Mouse (Mus musculus) common myeloid progenitor, adult 5-6 weeks (primary cell): Measurements from ENCODE around the gene Alk. TPM values are rescaled to one million over a fixed set of nuclear protein-coding genes. Genes with fewer than 3 reads are reported as not detected.

ENCODE experiments used
- ATAC-seq: replicated peaks from 2 replicates; pipeline ENCODE4 v1.8.0; 2016; ENCODE audit warnings: low read depth, mild to moderate bottlenecking, moderate TSS enrichment, inconsistent platforms; ENCODE audit not compliant: poor library complexity, severe bottlenecking
- total RNA-seq: library from RNA; stranded (forward); fragments of 200-1000, 187-1606 nt; gene quantifications from 2 replicates; pipeline ENCODE4 v1.2.3, GENCODE M21; 2017

Alk gene
- total RNA-seq, 1 experiment from 2014 or later = not detected

GRCm38 (mm10) chr17:72276778-72277177 is 327.6 kb downstream of the Alk start:
- ATAC-seq = 0 out of 2 replicates have a peak, but pooled peaks have one; percentile 39

DNA sequence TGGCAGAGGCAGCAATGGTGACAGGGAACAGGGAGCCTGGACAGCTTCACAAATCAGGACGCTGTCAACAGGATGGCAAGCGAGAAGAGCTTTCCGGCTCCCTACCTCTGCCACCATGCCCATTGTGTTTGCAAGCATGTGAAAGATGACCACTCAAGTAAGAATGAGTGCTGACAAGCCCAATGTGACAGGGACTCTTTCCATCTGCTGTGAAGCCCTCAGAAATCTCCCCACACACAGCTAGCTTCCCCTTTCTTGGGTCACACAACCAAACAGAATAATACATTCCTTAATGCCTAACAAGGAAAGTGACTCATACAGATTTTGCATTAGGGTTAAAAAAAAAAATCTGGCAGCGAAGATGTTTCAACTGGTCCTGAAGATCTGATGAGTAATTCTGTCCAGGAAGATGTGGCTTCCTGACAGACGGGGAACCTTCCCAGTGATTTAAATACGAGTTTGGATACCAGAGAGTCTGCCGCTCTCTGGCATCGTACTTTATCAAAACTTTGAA is 329.0 kb downstream of the Alk start:
- peak; percentile 58; the same call in 1 of the 2 replicates for ATAC-seq

- ATAC-seq = no peak
These were observed 330.2 kb downstream of the Alk start for GRCm38 (mm10) chr17:72274205-72274604.

DNA sequence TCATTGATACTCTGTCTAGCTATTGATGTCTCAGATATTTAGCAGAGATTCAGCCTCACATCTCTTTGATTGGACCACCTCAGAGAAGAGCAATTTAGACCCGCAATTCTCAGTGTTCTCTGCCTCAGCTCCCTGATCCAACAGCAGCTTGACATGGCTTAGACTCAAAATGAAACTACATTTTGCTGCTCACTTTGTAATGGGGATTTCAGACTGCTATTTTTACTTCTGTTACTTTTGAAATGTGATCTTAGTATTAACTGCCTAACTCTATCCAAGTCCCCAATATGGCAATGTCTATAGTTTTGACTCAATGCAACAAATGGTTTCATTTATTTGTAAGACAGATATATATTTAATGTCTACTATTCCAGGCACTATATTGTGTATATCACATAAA is 332.8 kb downstream of the Alk start:
- no peak for ATAC-seq

DNA sequence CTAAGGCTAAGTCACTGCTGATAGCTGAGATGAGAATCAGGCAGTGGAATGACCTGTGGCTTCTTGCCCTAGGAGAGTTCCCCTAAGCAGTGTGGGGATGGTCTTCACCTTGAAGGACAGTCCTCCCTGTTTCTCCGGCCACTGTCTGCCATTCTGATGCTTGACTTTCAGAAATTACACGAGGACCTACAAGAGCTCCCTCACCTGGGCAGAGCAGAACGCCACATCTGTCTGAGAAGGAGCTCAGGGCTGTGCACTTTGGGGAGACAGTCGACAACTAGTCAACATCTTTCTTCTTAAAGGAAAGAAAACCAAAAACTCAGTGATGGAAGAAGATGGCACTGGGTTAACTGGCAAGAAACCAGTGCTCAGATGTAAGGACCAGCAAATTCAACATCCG is 335.9 kb downstream of the Alk start:
- no peak for ATAC-seq

- ATAC-seq = no peak
These were observed 339.0 kb downstream of the Alk start for GRCm38 (mm10) chr17:72265171-72266022.

DNA sequence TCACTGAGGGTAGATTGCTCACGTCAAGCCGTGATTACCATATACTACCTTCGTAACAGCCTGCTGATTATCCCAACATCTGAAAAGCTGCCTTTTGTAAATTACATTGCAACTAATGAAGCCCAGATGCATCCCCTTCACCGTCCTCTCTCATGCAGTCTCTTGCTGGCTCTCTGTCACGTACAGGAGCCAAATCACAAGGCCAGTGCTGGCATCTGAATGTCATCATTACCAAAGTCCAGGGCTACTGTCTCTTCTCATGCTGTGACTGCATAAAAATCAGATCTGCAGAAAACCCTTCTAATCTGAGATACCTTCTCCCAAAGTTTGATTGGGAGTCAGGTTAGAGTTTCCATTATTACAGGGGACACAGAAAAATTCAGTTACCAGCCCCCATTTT is 351.0 kb downstream of the Alk start:
- ATAC-seq = no peak

DNA sequence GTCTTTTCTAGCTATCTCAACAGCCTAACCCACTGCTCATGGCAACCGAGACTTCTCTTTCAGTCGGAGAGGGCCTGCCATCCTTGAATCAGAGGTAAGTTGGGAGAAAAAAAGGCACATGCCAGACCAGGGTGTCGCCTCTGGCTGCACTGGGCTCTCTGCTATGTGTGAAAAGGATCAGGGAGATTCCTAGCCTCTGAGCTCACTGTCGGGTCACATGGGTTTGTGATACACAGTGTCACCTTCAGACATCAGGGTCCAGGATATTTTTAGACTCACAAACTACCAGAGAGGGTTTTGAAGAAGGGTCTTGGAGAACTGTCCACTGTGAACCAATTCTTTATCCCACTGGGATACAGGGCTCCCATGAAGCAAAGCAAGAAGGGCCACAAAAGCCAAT is 352.9 kb downstream of the Alk start:
- no peak for ATAC-seq

DNA sequence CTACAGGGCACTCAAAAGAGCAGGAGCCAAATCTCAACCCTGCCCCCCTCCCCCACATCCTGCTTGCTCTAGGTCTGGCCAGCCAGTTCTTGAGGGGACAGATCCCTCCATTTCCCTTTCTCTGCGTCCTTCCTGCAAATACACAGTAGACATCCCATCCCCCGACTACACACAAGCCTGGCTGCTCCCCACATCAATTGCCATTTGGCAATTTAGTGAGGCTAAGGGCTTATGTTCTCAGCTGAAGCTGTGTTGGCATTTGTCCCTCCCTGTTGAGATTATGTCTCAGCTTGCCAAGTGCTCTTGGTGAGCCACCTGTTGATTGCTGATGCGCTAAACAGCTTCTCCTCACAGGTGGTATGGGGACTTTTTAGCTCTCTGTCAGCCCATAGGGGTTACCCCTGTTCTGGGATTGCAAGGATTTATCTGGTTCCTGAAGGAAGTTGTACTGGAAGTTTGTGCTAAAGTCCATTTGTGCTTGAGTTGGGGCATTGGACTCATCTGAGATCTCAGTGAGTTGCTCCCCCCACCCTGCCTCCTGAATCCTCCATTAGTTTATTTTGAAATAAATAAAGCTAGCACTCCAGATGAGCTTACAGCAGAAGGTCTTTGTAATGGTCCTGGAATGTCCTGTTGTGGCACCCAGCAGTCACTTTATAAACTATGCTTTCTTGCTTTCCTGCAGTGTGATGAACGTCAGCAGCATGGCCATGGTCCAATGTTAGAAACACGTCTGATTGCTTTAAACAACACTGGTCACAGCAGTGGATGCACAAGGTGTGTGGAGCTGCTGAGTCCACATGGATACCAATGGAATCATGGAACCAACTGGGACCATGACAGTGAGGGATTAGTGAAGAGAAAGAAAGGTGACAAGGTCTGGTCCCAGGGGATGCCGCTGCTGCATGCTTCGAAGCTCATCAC is 353.7 kb downstream of the Alk start:
- no peak for ATAC-seq

- peak; percentile 92 for ATAC-seq
These were observed 362.4 kb downstream of the Alk start for GRCm38 (mm10) chr17:72242036-72242435.

DNA sequence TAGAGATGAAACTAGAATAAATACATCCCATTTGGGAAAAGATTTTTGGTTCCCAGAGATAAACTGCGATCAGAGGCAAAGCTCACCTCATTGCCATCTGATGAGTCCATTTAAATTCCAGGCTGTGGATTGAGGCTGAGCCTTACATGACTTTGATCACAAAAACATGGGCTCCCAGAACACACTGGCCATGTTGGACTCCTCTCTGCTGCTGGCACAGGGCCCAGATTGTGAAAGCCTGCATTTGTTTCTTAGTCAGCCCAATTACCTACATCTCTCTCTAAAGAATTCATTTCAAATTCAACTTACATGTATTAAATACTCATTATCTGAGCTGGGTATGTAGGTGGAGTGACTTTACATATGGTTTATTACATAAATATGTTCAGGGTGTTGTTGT is 367.1 kb downstream of the Alk start:
- no peak for ATAC-seq

DNA sequence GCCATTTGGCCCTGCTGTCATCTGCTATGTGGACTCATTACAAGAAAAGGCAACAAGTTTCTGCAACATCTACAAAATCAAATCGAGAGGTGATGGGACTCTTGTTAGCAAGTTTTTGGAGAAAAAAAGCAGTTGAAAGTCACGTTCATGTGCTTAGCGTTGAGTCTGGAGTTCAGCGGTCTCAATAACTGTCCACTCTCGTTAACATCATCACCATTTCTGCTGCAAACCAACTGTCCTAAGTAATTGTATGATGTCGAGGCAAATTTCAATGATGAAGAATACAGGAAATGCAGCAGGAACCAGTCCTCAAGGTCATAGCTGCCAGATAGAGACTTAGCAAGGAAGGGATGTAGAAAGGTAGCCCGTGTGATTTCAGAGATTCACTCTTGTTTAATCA is 373.5 kb downstream of the Alk start:
- ATAC-seq = no peak

GRCm38 (mm10) chr17:72218816-72219215 is 385.6 kb downstream of the Alk start:
- ATAC-seq = peak; percentile 91

DNA sequence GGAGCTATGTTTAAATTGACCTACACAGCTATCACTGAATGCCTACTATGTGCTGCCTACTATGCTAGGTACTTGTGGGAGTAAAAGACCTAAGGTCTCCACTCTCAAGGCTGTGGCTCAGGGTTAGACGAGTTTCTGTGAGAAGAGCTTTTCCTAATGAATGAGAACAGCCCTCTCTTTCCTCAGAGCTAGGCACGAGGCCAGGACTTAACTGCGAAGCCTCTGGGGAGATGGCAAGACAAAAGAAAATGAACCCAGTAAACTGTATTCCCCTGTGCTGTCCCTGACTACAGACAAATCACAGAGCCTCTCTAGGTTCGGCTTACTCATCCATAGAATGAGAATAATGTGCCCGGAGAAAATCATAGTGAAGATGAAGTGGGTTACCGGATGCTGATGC is 406.9 kb downstream of the Alk start:
- no peak for ATAC-seq

- ATAC-seq = no peak
These were observed 409.3 kb downstream of the Alk start for GRCm38 (mm10) chr17:72194976-72195650.

GRCm38 (mm10) chr17:72190536-72190935 is 413.9 kb downstream of the Alk start:
- ATAC-seq = no peak

DNA sequence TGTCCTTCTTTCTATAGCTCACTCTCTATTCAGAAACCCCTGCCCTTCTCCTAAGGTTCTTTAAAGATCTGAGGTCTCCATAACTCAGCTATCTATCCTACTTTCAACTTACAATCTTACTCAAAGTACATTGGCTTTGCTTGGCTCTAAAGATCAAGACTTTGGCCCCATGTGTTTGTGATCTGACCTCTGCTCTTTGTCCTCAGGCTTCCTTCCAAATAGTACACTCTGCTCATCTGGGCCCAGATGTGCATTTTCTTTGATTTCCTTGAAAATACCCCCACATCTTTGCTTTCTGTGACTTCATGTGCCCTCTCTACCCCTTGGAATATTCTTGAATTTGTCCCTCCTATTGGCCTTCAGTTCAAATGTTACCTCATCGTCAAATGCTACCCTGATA is 417.4 kb downstream of the Alk start:
- no peak for ATAC-seq

GRCm38 (mm10) chr17:72182414-72182813 is 422.0 kb downstream of the Alk start:
- peak; percentile 74 for ATAC-seq

GRCm38 (mm10) chr17:72180200-72180599 is 424.2 kb downstream of the Alk start:
- ATAC-seq = no peak

DNA sequence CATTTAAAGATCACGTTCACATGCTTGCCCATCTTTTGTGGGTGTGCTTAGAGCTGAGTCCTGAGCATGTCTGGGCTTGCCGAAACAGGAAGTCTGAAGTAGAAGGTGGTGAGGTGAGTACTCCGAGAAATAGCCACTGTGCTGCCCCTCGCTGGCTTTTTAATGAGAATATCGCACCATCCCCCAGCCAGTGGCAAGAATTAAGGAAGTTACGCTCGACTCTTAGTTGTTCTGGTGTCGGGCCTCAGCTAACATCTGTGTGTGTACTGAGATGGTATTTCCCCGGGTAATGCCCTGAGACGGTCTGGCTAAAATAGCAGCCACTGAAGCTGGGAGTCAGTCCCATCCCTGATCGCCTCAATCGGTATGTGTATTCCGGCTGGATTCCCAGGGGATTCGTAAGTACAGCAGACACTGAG is 424.7 kb downstream of the Alk start:
- peak; percentile 80 for ATAC-seq
